9 mouse cellular contexts compared by ENCODE assay signal in genomic region chr11:105459900-105460299, GRCm38 (mm10). TPM values are rescaled to one million over a fixed set of nuclear protein-coding genes. Genes with fewer than 3 reads are reported as not detected.
A peak's percentile ranks its signal among the peaks of the same experiment; 100 is the strongest.
DNase-seq lines count a peak whose midpoint lies in the region.
"Had no signal": no experiment of that assay in that cellular context is flagged by ENCODE, and none has a peak within 500 bp of the region (broad histone marks: within the 10 kb centered on the region; RNA-seq: fewer than 3 reads in every experiment).

No protein-coding gene starts in this region.

- intact Hi-C loops in gastrocnemius, postnatal 14 days (cut with DNase I; ENCODE audit: low total_unique reads) = no loop called here

- DNase-seq in kidney, postnatal 25 days = peak; percentile 18 to 49
- no peak for DNase-seq in kidney, postnatal 14 days
- peak; percentile 47 for DNase-seq in retina, postnatal 1 day
- no peak for DNase-seq in retina, embryonic 14.5 days (ENCODE audit: low spot score)
- peak; percentile 16 for DNase-seq in adrenal gland, postnatal 25 days
- peak; percentile 52 for DNase-seq in skeletal muscle tissue, adult 2 months (ENCODE audit: low read depth, low spot score)
- DNase-seq in gastrocnemius, postnatal 14 days = no peak
- DNase-seq: cerebellum, adult 8-10 months had no signal

RNA-seq across cellular contexts. Expression of gene March10, which starts 3.4 kb away (rescaled TPM):
- total RNA-seq in adrenal gland, postnatal 25 days (2021) = not detected in 2 replicates
- not detected for total RNA-seq in gastrocnemius, postnatal 14 days (2021)
- total RNA-seq: adrenal gland, adult 18-20 months had no signal

Comparison
In these comparisons a context has a peak if more than half of its experiments do, and no peak if none do; other contexts are left out.
1. DNase-seq: peak in kidney, postnatal 25 days (2 of 2), retina, postnatal 1 day (single experiment), adrenal gland, postnatal 25 days (single experiment) and skeletal muscle tissue, adult 2 months (single experiment); none in kidney, postnatal 14 days (single experiment), retina, embryonic 14.5 days (single experiment) and gastrocnemius, postnatal 14 days (single experiment).